Mouse (Mus musculus): ENCODE data around the gene Smim6.

Smim6 gene

DNA sequence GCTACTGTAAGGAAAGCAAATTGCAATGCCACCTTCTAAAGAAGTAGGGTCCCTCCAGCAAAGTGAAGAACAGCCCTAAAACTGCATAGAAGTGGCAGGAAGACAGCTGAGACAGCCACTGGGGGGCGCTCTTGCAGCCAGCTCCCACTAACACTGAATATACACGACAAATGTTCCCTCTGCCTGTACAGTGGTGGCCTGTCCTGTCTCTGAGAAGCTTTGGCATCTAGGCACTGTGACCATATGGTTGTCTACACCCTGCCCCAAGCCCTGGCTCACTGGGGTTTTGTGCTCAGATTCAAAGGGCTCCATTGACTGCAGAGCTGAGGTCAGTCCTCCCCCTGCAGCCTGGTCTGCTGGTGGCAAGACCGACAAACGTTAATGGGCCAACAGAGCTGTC is 12.9 kb upstream of the Smim6 start:
- in situ Hi-C loops (cut with MboI; ENCODE audit: low pct_unique_long_range_greater_than_20kb in 1 of 2, low sequenced_read_pairs in 2 of 2, unreplicated experiment in 1 of 2), result no loop called here

DNA sequence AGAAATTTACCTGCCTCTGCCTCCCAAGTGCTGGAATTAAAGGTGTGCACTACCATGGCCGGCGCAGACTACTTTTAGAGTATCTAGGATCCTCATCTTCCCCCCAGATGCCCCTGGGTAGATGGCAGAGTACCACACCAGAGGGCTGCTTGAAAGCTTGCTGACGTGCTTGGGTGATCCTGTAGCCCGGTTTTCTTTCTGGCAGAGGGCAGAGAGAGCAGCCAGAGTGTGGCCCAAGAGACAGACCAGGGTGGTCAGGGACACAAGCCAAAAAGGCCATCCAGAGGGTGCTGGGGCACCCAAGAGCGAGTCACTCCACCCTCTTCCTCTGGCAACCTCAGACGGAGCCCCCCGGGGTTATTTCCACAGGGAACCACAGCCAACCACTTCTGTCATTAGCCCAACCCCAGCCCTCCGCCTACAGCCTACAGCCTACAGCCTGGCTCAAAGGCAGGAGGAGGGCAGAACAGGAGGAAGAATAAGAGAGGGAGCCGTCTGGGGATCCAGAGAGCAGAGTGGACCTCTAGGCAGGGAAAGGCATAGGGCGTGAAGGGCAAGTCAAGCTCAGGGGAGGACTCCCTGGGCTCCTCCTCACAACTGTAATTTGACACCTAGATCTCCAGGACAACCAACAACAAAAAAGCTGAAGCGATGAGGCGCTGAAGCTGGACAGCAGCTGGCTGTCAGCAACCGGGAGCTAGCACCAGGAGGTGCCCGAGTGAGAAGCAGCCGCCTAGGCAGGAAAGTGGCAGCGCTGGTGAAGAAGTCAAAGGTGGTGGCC is 12.1 kb upstream of the Smim6 start, which contains the start of gene Smim5:
TSS of gene Smim5 (plus strand) at position 481 of the 781 bp plus-strand sequence.
- in situ Hi-C loops (cut with MboI; ENCODE audit: low pct_unique_long_range_greater_than_20kb in 1 of 2, low sequenced_read_pairs in 2 of 2, unreplicated experiment in 1 of 2), result no loop called here

- in situ Hi-C loops (cut with MboI; ENCODE audit: low pct_unique_long_range_greater_than_20kb in 1 of 2, low sequenced_read_pairs in 2 of 2, unreplicated experiment in 1 of 2), result no loop called here
Observed at GRCm38 (mm10) chr11:115900561-115901337, 11.1 kb upstream of the Smim6 start.

DNA sequence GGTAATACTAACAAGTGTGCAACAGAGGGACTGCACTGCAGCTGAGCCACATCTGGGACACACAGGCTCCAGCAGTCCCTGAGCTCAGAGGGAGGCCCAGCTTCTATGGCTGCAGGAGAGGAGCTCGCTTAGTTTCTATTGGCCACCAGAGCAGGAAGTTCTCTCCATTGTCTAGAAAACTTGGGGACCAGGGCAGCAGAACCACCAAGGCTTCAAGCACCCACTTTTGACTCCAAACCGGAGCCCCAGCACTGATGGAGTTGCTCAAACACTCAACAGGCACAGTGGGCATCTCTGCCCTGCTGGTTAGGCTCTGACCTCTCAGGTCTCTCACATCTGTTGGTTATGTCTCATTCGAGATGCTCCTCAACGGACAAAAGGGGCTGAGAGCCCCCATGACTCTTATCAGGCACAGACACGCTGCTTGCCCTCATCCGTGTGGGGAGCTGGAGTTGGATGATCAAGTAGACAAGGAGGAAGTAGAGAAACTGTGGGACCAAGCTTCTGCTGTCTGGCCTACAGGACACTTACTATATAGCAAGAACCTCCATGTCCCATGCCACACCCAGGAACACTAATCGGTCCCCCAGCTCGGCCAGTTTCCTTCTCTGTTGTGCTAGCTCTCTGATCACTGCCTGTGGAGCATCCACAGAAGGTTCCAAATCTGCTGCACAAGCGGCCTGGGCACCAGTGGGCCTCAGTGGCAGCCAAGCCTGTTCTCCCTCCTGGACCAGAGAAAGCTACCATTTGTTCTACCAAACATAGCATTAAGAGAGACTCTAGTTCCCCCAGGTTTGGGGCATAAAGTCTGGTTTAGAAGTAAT is 10.3 kb upstream of the Smim6 start:
- in situ Hi-C loops (cut with MboI; ENCODE audit: low pct_unique_long_range_greater_than_20kb in 1 of 2, low sequenced_read_pairs in 2 of 2, unreplicated experiment in 1 of 2), result no loop called here

DNA sequence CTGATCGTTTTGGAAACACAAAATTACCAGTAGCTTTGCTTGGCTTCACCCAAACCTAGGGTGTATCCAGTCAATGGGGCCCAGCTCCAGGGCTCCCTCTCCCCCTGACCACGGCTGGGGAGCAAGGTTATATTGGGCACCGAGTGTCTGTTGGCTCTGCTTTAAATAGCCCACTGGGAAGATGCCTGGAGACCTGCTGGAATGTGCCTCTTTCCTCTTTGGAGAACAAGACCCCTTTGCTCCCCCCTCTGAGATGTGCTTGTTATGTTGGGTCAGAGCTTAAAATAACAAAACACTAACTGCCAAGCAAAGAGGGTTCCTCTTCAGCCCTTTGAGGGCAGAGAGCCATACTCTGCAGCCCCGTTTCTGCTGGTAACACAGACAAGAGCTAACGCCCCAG is 9.6 kb upstream of the Smim6 start:
- in situ Hi-C loops (cut with MboI; ENCODE audit: low pct_unique_long_range_greater_than_20kb in 1 of 2, low sequenced_read_pairs in 2 of 2, unreplicated experiment in 1 of 2), result no loop called here

- in situ Hi-C loops (cut with MboI; ENCODE audit: low pct_unique_long_range_greater_than_20kb in 1 of 2, low sequenced_read_pairs in 2 of 2, unreplicated experiment in 1 of 2), result no loop called here
Observed at GRCm38 (mm10) chr11:115902831-115903230, 9.0 kb upstream of the Smim6 start.

DNA sequence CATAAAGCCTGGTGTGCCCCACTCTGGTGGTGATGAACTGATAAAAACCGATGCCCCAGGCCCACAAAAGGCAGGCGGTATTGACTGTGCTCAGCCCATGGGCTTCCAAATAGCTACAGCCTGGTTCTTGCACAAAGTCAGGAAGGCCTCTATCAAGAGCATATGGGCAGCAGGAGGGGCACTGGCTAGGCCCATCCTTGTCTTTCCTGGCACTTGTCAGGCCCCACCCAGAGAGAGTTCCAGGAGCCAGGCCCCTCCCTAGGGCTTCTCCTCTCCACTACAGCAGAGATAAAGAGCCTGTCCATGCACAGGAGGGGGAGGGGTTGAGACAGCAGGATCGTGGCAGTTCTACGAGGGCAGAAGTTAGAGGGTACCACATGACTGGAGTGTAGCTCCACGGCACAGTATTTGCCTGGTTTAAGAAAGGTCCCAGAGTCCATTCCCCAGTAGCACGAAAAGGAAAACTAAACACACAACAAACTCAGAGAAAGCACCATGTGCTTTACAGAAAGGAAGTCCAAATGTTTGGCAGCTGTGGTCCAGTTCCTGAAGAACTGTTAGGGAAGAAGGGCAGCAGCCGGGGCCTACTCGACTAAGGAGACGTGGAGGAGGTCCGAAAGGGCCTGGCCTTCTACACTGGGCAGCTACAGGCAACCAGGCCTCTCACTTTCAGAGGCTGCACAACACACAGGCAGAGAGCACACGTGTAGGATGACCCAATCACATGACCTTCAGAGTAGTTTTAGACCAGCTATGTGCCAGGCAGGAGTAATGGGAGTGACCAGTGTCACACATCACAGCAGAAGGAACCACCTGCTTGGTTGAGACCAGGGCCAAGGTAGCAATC is 8.2 kb upstream of the Smim6 start:
- in situ Hi-C loops (cut with MboI; ENCODE audit: low pct_unique_long_range_greater_than_20kb in 1 of 2, low sequenced_read_pairs in 2 of 2, unreplicated experiment in 1 of 2), result no loop called here

- in situ Hi-C loops (cut with MboI; ENCODE audit: low pct_unique_long_range_greater_than_20kb in 1 of 2, low sequenced_read_pairs in 2 of 2, unreplicated experiment in 1 of 2), result no loop called here
Observed at GRCm38 (mm10) chr11:115904231-115904955, 7.4 kb upstream of the Smim6 start.

DNA sequence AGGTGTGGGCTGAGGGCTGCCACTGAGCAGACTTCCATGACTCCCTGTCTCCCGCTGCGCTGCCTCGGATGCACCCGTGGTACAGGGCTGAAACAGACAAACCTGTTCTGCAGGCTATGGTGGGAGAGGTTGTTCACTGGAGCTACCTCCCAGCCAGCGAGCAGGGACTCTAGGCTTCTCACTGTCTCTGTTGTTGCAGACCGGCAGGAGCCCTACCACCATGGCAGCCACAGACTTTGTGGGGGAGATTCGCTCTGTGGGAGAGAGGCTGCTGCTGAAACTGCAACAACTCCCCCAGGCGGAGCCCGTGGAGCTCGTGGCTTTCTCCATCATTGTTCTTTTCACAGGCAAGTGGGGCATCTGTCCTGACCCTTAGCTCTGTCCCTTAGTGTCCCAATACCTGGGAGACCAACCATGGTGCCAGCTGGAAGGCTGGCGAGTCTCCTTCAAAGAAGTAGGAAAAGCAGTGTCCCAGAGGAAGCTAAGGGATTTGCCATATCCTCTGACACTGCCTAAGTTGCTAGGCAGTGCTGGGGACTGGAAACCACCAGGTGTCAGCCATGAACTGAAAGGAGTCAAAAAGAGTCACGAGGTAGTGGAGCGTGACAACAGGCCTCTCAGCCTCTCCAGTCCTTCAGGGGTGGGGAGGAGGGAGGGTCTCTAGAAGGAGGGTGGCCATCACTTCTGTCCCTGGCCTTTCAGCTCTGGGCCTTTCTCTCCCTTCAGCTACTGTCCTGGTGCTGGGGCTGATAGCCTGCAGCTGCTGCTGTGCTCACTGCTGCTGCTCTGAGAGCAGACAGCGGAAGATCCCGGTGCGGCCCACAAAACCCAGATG is 6.6 kb upstream of the Smim6 start:
- in situ Hi-C loops (cut with MboI; ENCODE audit: low pct_unique_long_range_greater_than_20kb in 1 of 2, low sequenced_read_pairs in 2 of 2, unreplicated experiment in 1 of 2), result no loop called here

GRCm38 (mm10) chr11:115906116-115906515 is 5.7 kb upstream of the Smim6 start:
- in situ Hi-C loops (cut with MboI; ENCODE audit: low pct_unique_long_range_greater_than_20kb in 1 of 2, low sequenced_read_pairs in 2 of 2, unreplicated experiment in 1 of 2), result no loop called here

- in situ Hi-C loops (cut with MboI; ENCODE audit: low pct_unique_long_range_greater_than_20kb in 1 of 2, low sequenced_read_pairs in 2 of 2, unreplicated experiment in 1 of 2), result no loop called here
Observed at GRCm38 (mm10) chr11:115906521-115906920, 5.3 kb upstream of the Smim6 start.

DNA sequence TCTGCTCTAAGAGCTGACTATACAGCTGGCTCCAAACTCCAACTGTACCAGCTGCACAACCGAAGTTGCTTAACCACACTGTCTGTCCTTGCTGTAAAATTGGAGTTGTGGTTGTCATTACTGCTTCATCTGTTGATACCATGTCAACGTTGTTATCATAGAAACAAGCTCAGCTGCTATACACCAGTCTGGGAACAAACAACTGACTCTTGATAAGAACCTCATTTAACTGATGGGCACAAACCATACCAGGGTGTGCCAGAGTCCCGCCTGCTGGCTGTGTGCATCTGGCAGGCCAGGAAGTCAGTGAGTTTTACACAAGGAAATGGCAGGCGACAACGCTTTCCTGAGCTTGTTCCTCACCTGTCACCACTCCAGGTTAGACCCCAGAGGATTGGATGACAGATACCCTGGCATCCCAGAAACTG is 669 bp upstream of the Smim6 start:
- in situ Hi-C loops (cut with MboI; ENCODE audit: low pct_unique_long_range_greater_than_20kb in 1 of 2, low sequenced_read_pairs in 2 of 2, unreplicated experiment in 1 of 2), result no loop called here

- in situ Hi-C loops (cut with MboI; ENCODE audit: low pct_unique_long_range_greater_than_20kb in 1 of 2, low sequenced_read_pairs in 2 of 2, unreplicated experiment in 1 of 2), result no loop called here
Observed at GRCm38 (mm10) chr11:115916579-115916978, 4.8 kb downstream of the Smim6 start.

GRCm38 (mm10) chr11:115918637-115919036 is 6.8 kb downstream of the Smim6 start:
- in situ Hi-C loops (cut with MboI; ENCODE audit: low pct_unique_long_range_greater_than_20kb in 1 of 2, low sequenced_read_pairs in 2 of 2, unreplicated experiment in 1 of 2), result no loop called here

DNA sequence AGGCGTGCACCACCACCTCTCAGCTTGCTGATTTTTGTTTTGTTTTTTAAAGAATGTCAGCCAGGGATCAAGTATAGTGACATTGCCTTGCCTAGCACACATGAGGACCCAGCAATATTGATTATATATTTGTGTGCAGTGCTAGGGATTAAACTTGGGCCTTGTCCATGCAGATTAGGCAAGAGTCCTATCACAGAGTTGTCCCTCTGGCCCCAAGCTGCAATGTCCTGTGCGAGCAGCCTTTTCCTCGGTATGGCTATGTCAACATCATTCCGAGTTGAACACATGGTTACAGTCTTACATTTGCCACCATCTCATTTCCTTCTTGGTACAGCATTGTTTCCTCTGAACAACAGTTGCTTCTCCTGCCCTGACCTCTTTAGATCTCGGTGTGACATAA is 7.3 kb downstream of the Smim6 start:
- in situ Hi-C loops (cut with MboI; ENCODE audit: low pct_unique_long_range_greater_than_20kb in 1 of 2, low sequenced_read_pairs in 2 of 2, unreplicated experiment in 1 of 2), result no loop called here

DNA sequence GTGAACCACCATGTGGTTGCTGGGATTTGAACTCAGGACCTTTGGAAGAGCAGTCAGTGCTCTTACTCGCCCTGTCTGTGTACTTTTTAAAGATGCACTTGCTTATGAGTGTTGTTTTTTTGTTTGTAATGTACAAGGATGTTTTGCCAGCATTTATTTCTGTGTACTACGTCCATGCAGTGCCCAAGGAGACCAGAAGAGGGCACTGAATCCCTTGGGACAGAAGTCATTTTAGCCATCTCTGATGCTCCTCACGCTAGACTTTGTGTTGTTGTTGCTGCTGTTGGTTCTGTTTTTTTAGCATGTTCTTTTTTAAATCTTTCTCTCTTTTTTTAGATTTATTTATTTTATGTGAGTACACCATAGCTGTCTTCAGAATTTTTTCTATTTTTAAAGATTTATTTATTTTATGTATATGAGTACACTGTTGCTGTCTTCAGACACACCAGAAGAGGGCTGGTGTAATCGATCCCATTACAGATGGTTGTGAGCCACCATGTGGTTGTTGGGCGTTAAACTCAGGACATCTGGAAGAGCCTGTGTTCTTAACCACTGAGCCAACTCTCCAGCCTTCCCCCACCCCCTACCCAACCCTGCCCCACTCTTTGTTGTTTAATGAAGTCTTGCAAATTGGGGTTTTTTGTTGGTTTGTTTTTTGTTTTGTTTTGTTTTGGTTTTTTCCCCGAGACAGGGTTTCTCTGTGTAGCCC is 8.4 kb downstream of the Smim6 start:
- in situ Hi-C loops (cut with MboI; ENCODE audit: low pct_unique_long_range_greater_than_20kb in 1 of 2, low sequenced_read_pairs in 2 of 2, unreplicated experiment in 1 of 2), result no loop called here
